Mouse (Mus musculus) midbrain, embryonic 13.5 days (tissue): ENCODE measurements around the gene Kif1c. TPM values are rescaled to one million over a fixed set of nuclear protein-coding genes. Genes with fewer than 3 reads are reported as not detected.

Source experiments
- ATAC-seq: fragments of 200-750 bp; cut with Nextera tagmentation; 2 replicates; pipeline ENCODE4 v1.8.0; 2017; ENCODE audit warnings: mild to moderate bottlenecking, moderate TSS enrichment, moderate library complexity
- H3K27ac ChIP-seq: fragments of 300-500 bp; sonication (generic); 2 replicates; pipeline ENCODE4 v1.5.1; 2015; ENCODE audit warnings: inconsistent platforms, mild to moderate bottlenecking, moderate library complexity
- H3K27me3 ChIP-seq: fragments of 300-500 bp; sonication (generic); 2 replicates; pipeline ENCODE4 v1.6.1; 2015; ENCODE audit warnings: mild to moderate bottlenecking, inconsistent platforms
- H3K36me3 ChIP-seq: fragments of 300-500 bp; sonication (generic); 2 replicates; pipeline ENCODE4 v1.6.1; 2015; ENCODE audit warnings: mild to moderate bottlenecking, inconsistent platforms
- H3K4me1 ChIP-seq: fragments of 300-500 bp; sonication (generic); replicated peaks from 2 replicates; pipeline ENCODE4 v1.6.1; 2015; ENCODE audit warnings: inconsistent platforms
- H3K4me2 ChIP-seq: fragments of 300-500 bp; sonication (generic); replicated peaks from 2 replicates; pipeline ENCODE4 v1.6.1; 2015; ENCODE audit warnings: moderate library complexity, mild to moderate bottlenecking, inconsistent platforms
- H3K4me3 ChIP-seq: fragments of 300-500 bp; sonication (generic); replicated peaks from 2 replicates; pipeline ENCODE4 v1.5.1; 2015; ENCODE audit warnings: mild to moderate bottlenecking, inconsistent platforms
- H3K9ac ChIP-seq: fragments of 300-500 bp; sonication (generic); replicated peaks from 2 replicates; pipeline ENCODE4 v1.6.1; 2015; ENCODE audit warnings: mild to moderate bottlenecking, inconsistent platforms
- H3K9me3 ChIP-seq: fragments of 300-500 bp; sonication (generic); 2 replicates; pipeline ENCODE4 v1.6.1; 2016; ENCODE audit warnings: mild to moderate bottlenecking, inconsistent platforms
- WGBS: fragments of 180-500 bp; shearing (Covaris S2); methylation state at CpG from one replicate; pipeline ENCODE4 v1.1.7; 2015; 5-methylcytosine and 5-hydroxymethylcytosine counted together
- polyA plus RNA-seq: library from polyadenylated mRNA; unstranded; fragments of >200 nt; fragmentation: Nextera tagmentation; extraction: Ambion mirVana; gene quantifications from 2 replicates; pipeline ENCODE4 v1.2.1, GENCODE M21; 2015

The Kif1c gene
- polyA plus RNA-seq, 1 experiment from 2014 or later, result 2.1 TPM

DNA sequence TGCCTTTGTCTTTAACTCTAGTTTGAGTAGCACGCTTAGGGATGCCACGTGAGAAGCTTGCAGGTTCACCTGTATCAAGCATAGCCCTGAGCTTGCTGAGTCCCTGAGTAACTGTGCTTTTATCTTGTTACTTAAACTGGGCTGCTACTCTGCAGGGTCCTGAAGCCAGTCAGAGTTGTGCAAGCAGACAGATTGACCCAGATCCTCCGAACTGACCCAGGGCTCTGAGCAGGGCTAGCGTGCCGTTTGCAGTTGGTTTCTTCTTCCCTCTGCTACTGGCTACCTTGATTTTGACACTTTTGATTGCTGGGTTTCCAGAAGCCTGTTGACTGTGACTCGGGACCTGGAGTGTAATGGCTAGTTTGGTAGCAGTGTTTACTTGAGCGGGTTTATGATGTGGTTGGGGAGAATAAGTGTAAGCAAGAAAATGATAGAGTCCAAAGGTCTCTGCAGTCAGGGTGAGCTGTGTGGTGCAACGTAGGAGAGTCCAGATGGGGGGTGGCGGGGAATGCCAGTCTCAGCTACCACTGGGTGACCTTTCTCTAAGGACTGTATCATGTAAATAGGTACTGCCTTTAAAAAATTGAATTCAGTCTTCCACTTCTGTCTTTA, 30.2 kb downstream of the Kif1c start:
- no peak for ATAC-seq
- no peak overlapping the region for H3K4me3 ChIP-seq
- H3K9ac ChIP-seq, result no peak overlapping the region
- H3K4me2 ChIP-seq, result no peak overlapping the region
- peaks cover 40% of the 10 kb centered on the region for H3K36me3 ChIP-seq
- H3K4me1 ChIP-seq, result no peaks in the 10 kb centered on the region
- H3K9me3 ChIP-seq, result no peaks in the 10 kb centered on the region
- H3K27ac ChIP-seq, result no peak overlapping the region
- no peaks in the 10 kb centered on the region for H3K27me3 ChIP-seq
- 83% methylated on average over 9 of the region's 9 CpGs for WGBS

- Histone ChIP-seq H3K4me1 (no peaks in the 10 kb centered on the region), H3K4me3 (no peak overlapping the region), H3K36me3 (peaks cover 33% of the 10 kb centered on the region), H3K9ac (no peak overlapping the region), H3K9me3 (no peaks in the 10 kb centered on the region), H3K4me2 (no peak overlapping the region), H3K27ac (no peak overlapping the region), H3K27me3 (no peaks in the 10 kb centered on the region)
- WGBS, result 61% methylated on average over 5 of the region's 5 CpGs
- no peak for ATAC-seq
Observed at GRCm38 (mm10) chr11:70731178-70731577, 30.8 kb downstream of the Kif1c start.

DNA sequence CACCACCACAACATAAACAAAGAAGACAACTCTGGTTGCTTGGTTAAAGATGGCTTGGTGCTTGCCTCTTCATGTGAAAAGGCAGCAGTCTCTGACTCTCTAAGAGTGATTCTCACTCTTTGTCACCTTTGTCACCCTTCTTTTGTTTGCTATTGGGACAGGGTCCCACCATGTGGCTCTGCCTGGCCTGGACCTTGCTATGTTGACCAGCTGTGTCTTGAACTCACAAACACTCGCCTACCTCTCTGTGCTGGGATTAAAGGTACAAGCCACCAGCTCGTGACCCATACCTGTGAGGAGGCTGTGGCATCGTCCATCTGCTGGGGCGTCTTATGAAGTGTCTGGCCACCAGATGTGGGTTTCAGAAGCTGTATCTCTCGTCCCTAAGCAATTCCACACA, 32.9 kb downstream of the Kif1c start:
- Histone ChIP-seq H3K4me2 (no peak overlapping the region), H3K27me3 (no peaks in the 10 kb centered on the region), H3K4me3 (no peak overlapping the region), H3K9ac (no peak overlapping the region), H3K4me1 (no peaks in the 10 kb centered on the region), H3K27ac (no peak overlapping the region), H3K36me3 (peaks cover 13% of the 10 kb centered on the region), H3K9me3 (no peaks in the 10 kb centered on the region)
- no peak for ATAC-seq
- 79% methylated on average over 5 of the region's 5 CpGs for WGBS

DNA sequence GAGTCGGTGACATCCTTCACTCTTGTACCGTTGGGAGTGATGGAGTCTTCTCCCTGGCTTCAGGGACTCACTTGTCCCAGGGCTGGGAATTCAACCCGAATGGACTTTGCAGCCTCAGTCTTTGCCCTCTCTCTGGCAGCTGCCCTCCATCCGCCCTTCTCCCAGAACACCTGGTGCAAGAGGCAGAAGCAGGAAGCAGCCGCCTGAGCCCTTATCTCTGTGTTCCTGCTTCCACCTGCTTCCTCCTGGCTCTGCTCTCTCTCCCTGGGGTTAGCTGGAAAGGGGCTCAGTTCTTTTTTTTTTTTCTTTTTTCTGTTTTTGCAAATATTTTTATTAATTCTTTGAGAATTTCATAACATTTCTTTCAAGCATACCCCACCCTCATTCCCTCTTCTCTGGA, 37.4 kb downstream of the Kif1c start:
- no peak overlapping the region for H3K27ac ChIP-seq
- no peak overlapping the region for H3K4me3 ChIP-seq
- H3K36me3 ChIP-seq, result no peaks in the 10 kb centered on the region
- H3K4me2 ChIP-seq, result no peak overlapping the region
- ATAC-seq, result no peak
- no peaks in the 10 kb centered on the region for H3K4me1 ChIP-seq
- WGBS, result 75% methylated on average over 5 of the region's 5 CpGs
- H3K27me3 ChIP-seq, result no peaks in the 10 kb centered on the region
- no peaks in the 10 kb centered on the region for H3K9me3 ChIP-seq
- H3K9ac ChIP-seq, result no peak overlapping the region

DNA sequence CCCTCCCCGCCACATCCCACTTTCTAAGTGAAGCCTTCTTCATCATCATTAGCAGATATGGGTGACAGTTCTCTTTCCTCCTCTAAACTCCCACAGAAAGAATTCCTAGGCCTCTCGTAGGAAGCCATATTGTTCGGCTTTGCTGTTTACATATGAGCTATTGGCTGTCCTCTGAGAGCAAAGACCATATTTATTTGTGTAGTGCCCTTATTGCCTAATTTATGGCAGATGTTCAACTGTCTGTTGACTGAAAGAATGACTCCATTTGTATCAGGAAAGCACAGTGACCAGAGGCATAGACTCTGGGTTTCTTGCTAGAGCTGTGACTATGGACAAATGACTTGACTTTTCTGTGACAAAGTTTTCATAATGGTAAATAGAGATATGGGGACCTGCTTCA, 41.3 kb downstream of the Kif1c start:
- H3K4me1 ChIP-seq, result no peaks in the 10 kb centered on the region
- H3K9me3 ChIP-seq, result no peaks in the 10 kb centered on the region
- no peaks in the 10 kb centered on the region for H3K36me3 ChIP-seq
- H3K9ac ChIP-seq, result no peak overlapping the region
- 96% methylated on average over 3 of the region's 3 CpGs for WGBS
- H3K4me3 ChIP-seq, result no peak overlapping the region
- no peak overlapping the region for H3K27ac ChIP-seq
- no peak overlapping the region for H3K4me2 ChIP-seq
- no peak for ATAC-seq
- H3K27me3 ChIP-seq, result no peaks in the 10 kb centered on the region

DNA sequence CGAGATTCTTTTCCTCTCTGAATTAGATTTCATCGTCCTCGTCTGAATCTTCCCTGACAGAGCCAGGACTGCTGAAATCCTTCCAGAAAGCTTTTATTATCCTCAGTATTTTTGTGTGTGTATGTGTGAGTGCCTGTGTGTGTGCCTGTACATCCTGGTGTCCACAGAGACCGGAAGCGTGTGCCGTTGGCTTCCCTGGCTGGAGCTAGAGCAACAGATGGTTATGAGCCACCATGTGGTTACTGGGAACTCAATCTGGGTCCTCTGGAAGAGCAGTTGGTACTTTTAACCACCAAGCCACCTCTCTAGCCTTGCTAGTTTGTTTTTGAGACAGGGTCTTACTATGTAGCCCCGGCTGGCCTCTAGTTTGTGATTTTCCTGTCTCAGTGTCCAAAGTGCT, 41.8 kb downstream of the Kif1c start:
- Histone ChIP-seq H3K36me3 (no peaks in the 10 kb centered on the region), H3K4me2 (no peak overlapping the region), H3K4me3 (no peak overlapping the region), H3K9ac (no peak overlapping the region), H3K4me1 (no peaks in the 10 kb centered on the region), H3K9me3 (no peaks in the 10 kb centered on the region), H3K27me3 (no peaks in the 10 kb centered on the region), H3K27ac (no peak overlapping the region)
- no peak for ATAC-seq
- WGBS, result 93% methylated on average over 7 of the region's 7 CpGs

GRCm38 (mm10) chr11:70742581-70743459, 42.5 kb downstream of the Kif1c start:
- H3K9me3 ChIP-seq, result no peaks in the 10 kb centered on the region
- no peak overlapping the region for H3K4me2 ChIP-seq

GRCm38 (mm10) chr11:70745636-70746035, 45.3 kb downstream of the Kif1c start:
- Histone ChIP-seq H3K36me3 (no peaks in the 10 kb centered on the region), H3K27me3 (no peaks in the 10 kb centered on the region), H3K4me2 (no peak overlapping the region), H3K9ac (no peak overlapping the region), H3K9me3 (no peaks in the 10 kb centered on the region), H3K27ac (no peak overlapping the region), H3K4me1 (no peaks in the 10 kb centered on the region), H3K4me3 (no peak overlapping the region)
- WGBS, result 84% methylated on average over 7 of the region's 7 CpGs
- no peak for ATAC-seq

More at GRCm38 (mm10) chr11:70742581-70743459, 42.5 kb downstream of the Kif1c start:
- H3K27ac ChIP-seq, result no peak overlapping the region
- ATAC-seq, result no peak
- H3K4me3 ChIP-seq, result no peak overlapping the region
- H3K27me3 ChIP-seq, result no peaks in the 10 kb centered on the region
- no peaks in the 10 kb centered on the region for H3K4me1 ChIP-seq
- H3K9ac ChIP-seq, result no peak overlapping the region
- H3K36me3 ChIP-seq, result no peaks in the 10 kb centered on the region
- 76% methylated on average over 12 of the region's 12 CpGs for WGBS

- Histone ChIP-seq H3K9me3 (no peaks in the 10 kb centered on the region), H3K4me3 (no peak overlapping the region), H3K36me3 (no peaks in the 10 kb centered on the region), H3K27me3 (no peaks in the 10 kb centered on the region), H3K9ac (no peak overlapping the region), H3K27ac (no peak overlapping the region), H3K4me2 (no peak overlapping the region), H3K4me1 (no peaks in the 10 kb centered on the region)
- WGBS, result 91% methylated on average over 4 of the region's 4 CpGs
- ATAC-seq, result no peak
Observed at GRCm38 (mm10) chr11:70747876-70748545, 47.7 kb downstream of the Kif1c start.

DNA sequence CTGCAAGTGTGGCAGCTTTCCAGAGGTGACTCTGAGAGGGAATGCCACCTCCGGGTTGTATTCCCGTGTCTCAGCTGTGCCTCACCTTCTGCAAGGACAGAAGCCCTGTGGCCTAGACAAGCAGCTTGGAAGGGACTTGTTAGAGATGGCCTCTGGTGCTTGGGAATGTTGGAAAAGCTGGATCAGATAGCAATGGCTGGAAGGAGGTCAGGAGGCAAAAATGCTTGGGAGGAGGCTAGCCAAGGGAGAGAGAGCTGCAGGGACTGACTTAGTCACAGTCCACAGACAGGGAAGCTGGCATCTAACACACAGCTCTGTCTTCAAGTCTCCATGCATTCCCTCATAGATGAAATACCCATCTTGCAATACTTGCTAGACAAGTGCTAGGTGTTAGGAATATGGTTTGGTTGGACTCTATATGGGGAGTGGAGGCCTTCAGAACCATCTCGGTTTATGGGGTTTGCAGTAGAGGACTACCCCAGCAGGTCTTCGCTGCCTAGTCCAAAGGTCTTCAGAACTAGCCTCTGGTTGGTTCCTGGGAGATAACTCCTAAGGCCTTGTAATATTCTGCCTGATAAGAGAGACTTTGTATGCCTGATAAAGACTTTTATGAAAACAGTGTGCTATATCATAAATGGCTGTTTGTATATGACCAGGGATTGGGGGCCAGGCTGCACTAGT, 52.1 kb downstream of the Kif1c start:
- Histone ChIP-seq H3K9me3 (no peaks in the 10 kb centered on the region), H3K4me1 (0 out of 2 replicates have a peak, but pooled peaks cover 3% of the 10 kb centered on the region), H3K4me2 (no peak overlapping the region), H3K36me3 (no peaks in the 10 kb centered on the region), H3K27ac (no peak overlapping the region), H3K4me3 (no peak overlapping the region), H3K9ac (no peak overlapping the region), H3K27me3 (no peaks in the 10 kb centered on the region)
- WGBS, result 89% methylated on average over 4 of the region's 4 CpGs
- no peak for ATAC-seq

DNA sequence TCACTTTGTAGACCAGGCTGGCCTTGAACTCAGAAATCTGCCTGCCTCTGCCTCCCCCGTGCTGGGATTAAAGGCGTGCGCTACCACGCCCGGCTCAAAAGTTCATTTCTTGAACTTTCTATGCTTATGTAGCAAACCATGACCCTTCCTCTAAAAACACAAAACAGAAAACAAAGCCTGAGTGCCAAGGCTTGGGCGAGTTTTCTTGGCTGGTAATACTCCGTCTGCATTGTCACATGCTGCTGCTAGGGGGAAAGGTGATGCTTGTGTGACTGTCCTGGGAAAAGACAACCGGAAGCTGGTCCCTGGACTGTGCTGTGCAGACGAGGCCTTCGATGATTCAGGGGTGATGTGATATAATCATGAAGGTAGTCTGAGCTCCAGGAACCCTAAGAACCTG, 52.8 kb downstream of the Kif1c start:
- H3K27ac ChIP-seq, result no peak overlapping the region
- ATAC-seq, result no peak
- no peaks in the 10 kb centered on the region for H3K27me3 ChIP-seq
- H3K4me1 ChIP-seq, result 0 out of 2 replicates have a peak, but pooled peaks cover 3% of the 10 kb centered on the region
- no peak overlapping the region for H3K9ac ChIP-seq
- H3K4me2 ChIP-seq, result no peak overlapping the region
- H3K4me3 ChIP-seq, result no peak overlapping the region
- H3K36me3 ChIP-seq, result no peaks in the 10 kb centered on the region
- WGBS, result 93% methylated on average over 10 of the region's 10 CpGs
- no peaks in the 10 kb centered on the region for H3K9me3 ChIP-seq

- Histone ChIP-seq H3K9me3 (no peaks in the 10 kb centered on the region), H3K9ac (no peak overlapping the region), H3K4me1 (0 out of 2 replicates have a peak, but pooled peaks cover 3% of the 10 kb centered on the region), H3K4me3 (no peak overlapping the region), H3K27me3 (no peaks in the 10 kb centered on the region), H3K4me2 (no peak overlapping the region), H3K36me3 (no peaks in the 10 kb centered on the region), H3K27ac (no peak overlapping the region)
- WGBS, result 56% methylated on average over 4 of the region's 4 CpGs
- ATAC-seq, result no peak
Observed at GRCm38 (mm10) chr11:70754476-70754875, 54.1 kb downstream of the Kif1c start.
